Mouse (Mus musculus) brain, embryonic 14.5 days (tissue): Measurements from ENCODE around the gene Gm5622.
"Not testable (repeated sequence)": the region's sequence is repeated elsewhere in the genome, so short reads cannot be mapped to it uniquely, and the experiment has no call there.

Source experiments
- CTCF ChIP-seq: fragments of 200-500 bp; IDR thresholded peaks from 2 replicates; pipeline ENCODE4 v1.5.1; 2012; ENCODE audit warnings: inconsistent platforms, mild to moderate bottlenecking, moderate library complexity, borderline replicate concordance; ENCODE audit not compliant: insufficient read depth, insufficient read length; ENCODE audit errors: extremely low read depth
- POLR2A ChIP-seq: fragments of 200-500 bp; IDR thresholded peaks from 2 replicates; pipeline ENCODE4 v1.6.1; 2012; ENCODE audit warnings: mild to moderate bottlenecking, inconsistent platforms, borderline replicate concordance; ENCODE audit not compliant: poor library complexity, insufficient read depth, insufficient read length, severe bottlenecking; ENCODE audit errors: extremely low read depth

DNA sequence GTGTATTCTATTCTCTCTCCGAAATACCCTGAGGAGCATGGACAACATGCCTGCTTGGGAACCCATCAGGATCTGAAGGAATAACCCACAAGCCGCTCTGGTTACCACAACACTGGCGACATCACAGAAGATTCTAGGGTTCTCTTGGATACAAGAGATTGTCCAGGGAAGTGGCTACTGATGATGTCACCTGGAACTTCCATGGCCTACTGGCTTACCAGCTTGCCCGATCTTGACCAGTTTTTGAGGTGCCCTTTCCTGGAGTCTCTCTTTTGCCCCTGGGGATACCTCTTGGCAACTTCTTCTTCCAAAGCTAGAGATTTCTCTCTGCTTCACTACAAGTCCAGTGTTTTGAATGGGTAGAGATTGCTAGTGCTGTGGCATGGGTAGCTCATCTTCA lies 39.4 kb downstream of the Gm5622 start, which contains the start of gene Gm17174:
- TF ChIP-seq CTCF, POLR2A: not testable (repeated sequence)
